Mouse (Mus musculus) stomach, embryonic 14.5 days (tissue): ENCODE results near the gene Pparg. TPM values are rescaled to one million over a fixed set of nuclear protein-coding genes. Genes with fewer than 3 reads are reported as not detected.

Experiments used
- ATAC-seq: fragments of 200-750 bp; cut with Nextera tagmentation; 2 replicates; pipeline ENCODE4 v1.8.0; 2017; ENCODE audit warnings: low read depth, moderate TSS enrichment; ENCODE audit not compliant: insufficient number of reproducible peaks, insufficient read depth, low FRiP score
- H3K27ac ChIP-seq: fragments of 300-500 bp; sonication (generic); 2 replicates; pipeline ENCODE4 v1.5.1; 2014; ENCODE audit warnings: mild to moderate bottlenecking, low read length, moderate library complexity, mixed read lengths
- H3K27me3 ChIP-seq: fragments of 300-500 bp; sonication (generic); 2 replicates; pipeline ENCODE4 v1.6.1; 2014; ENCODE audit warnings: low read length, control low read depth, mixed read lengths; ENCODE audit not compliant: control insufficient read depth, insufficient read depth
- H3K36me3 ChIP-seq: fragments of 300-500 bp; sonication (generic); 2 replicates; pipeline ENCODE4 v1.6.1; 2014; ENCODE audit warnings: mild to moderate bottlenecking, control low read depth, low read length, moderate library complexity, mixed read lengths; ENCODE audit not compliant: control insufficient read depth, insufficient read depth
- H3K4me1 ChIP-seq: fragments of 300-500 bp; sonication (generic); 2 replicates; pipeline ENCODE4 v1.6.1; 2014; ENCODE audit warnings: low read length, control low read depth, mixed read lengths; ENCODE audit not compliant: control insufficient read depth, insufficient read depth
- H3K4me2 ChIP-seq: fragments of 300-500 bp; sonication (generic); replicated peaks from 2 replicates; pipeline ENCODE4 v1.6.1; 2014; ENCODE audit warnings: low read depth, low read length, control low read depth
- H3K4me3 ChIP-seq: fragments of 300-500 bp; sonication (generic); 2 replicates; pipeline ENCODE4 v1.5.1; 2014; ENCODE audit warnings: low read depth, low read length, control low read depth
- H3K9ac ChIP-seq: fragments of 300-500 bp; sonication (generic); replicated peaks from 2 replicates; pipeline ENCODE4 v1.6.1; 2014; ENCODE audit warnings: low read depth, mild to moderate bottlenecking, control low read depth, low read length, moderate library complexity, mixed read lengths
- H3K9me3 ChIP-seq: fragments of 300-500 bp; sonication (generic); 2 replicates; pipeline ENCODE4 v1.6.1; 2016; ENCODE audit warnings: low read depth, low read length, control low read depth; ENCODE audit not compliant: control insufficient read depth
- WGBS: fragments of 180-500 bp; shearing (Covaris S2); extraction: QIAGEN DNeasy Blood & Tissue Kit; methylation state at CpG from one replicate; pipeline ENCODE4 v1.1.7; 2014; 5-methylcytosine and 5-hydroxymethylcytosine counted together
- polyA plus RNA-seq: library from polyadenylated mRNA; unstranded; fragments of >200 nt; fragmentation: Nextera tagmentation; extraction: Ambion mirVana; gene quantifications from 2 replicates; pipeline ENCODE4 v1.2.1, GENCODE M21; 2014

The Pparg gene
- polyA plus RNA-seq, 1 experiment from 2014 or later: 11.7 TPM

DNA sequence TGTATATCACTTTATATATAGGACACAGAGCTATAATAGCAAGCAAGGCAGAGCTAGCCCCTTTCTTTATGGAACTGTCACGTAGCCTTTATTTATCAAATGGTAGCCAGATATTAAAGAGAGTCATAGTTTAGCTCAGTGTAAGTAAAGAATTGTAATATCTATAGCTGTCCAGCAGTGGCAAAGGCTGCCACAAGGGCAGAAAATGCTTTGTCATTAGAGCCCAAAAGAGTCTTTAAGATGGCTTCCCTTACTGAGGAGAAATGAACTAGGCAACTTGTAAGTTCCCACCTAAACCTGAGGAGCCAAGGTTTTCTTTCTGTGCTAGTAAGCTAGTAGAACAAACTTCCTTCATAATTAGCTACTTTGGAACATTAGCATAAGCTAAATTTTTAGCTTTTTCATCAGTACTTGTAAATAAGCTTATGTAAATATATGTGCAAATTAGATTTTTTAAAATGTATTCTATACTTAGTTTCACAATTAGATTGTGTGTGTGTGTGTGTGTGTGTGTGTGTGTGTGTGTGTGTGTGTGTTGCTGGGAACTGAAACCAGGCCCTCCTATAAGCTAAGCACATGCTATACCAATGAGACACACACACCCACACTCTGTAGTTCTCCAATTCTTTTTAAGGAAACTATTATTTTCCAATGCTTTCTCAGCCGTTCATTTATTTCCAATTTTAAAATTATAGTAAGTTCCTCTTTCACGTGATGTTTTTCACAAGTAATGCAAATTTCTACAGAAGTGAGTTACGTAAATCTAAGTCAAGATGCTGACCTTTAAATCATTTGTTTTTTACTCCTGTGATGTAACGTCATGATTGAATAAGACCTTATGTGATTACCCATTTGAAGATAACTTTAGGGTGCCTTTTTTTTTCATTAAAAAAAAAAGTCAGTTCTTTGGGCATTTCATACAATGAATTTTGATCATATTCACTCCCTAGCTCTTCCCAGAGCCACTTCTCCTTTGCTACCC, 14.4 kb downstream of the Pparg start:
- H3K9ac ChIP-seq: no peak overlapping the region
- no peak for ATAC-seq
- H3K4me2 ChIP-seq: no peak overlapping the region
- WGBS: 87% methylated on average over 5 of the region's 5 CpGs
- H3K27ac ChIP-seq: no peak overlapping the region
- no peaks in the 10 kb centered on the region for H3K27me3 ChIP-seq
- no peaks in the 10 kb centered on the region for H3K9me3 ChIP-seq
- H3K4me1 ChIP-seq: no peaks in the 10 kb centered on the region
- no peaks in the 10 kb centered on the region for H3K36me3 ChIP-seq
- H3K4me3 ChIP-seq: no peak overlapping the region

DNA sequence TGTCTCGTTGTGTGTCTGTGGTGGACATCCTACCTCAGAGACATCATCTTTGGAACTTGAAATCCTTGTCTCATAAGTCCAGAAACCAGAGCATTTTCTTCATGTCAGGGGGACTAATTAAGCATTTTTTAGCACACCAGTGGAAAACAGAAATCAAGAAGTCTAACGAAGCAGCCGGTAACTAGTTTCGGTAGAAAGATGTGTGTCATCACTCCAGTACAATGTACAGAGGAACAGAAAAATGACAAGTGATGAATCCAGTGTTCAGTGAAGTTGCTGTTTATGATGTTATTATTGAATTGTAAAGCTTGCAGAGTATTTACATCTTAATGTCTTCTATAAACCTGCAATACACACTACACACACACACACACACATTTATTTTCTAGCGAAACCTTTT, 19.8 kb downstream of the Pparg start:
- 91% methylated on average over 5 of the region's 5 CpGs for WGBS
- H3K9ac ChIP-seq: no peak overlapping the region
- no peak for ATAC-seq

DNA sequence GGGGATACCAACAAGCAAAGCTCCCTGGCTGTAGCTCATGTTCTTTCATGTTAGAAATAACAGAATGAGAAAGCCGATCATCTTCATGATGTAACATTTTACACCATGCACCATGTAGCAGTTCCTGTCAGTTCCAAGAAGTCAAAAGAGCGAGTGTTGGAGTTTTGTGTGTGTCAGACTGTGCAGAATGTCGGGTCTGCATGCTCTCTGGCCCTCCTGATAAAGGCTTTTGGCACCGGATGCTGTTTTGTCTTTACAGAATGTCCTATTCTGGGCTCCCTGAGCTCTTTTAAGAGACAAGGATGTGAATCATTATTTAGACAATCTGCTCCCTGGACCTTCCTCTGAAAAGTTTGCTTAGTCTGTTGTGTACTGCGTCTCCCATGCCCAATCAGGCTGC, 22.0 kb downstream of the Pparg start:
- Histone ChIP-seq H3K4me3 (no peak overlapping the region), H3K27ac (no peak overlapping the region), H3K4me2 (no peak overlapping the region), H3K9ac (no peak overlapping the region), H3K9me3 (no peaks in the 10 kb centered on the region), H3K36me3 (no peaks in the 10 kb centered on the region), H3K4me1 (no peaks in the 10 kb centered on the region), H3K27me3 (no peaks in the 10 kb centered on the region)
- WGBS: 74% methylated on average over 5 of the region's 5 CpGs
- no peak for ATAC-seq

More for the DNA sequence above, 19.8 kb downstream of the Pparg start:
- Histone ChIP-seq H3K27ac (no peak overlapping the region), H3K4me2 (no peak overlapping the region), H3K4me3 (no peak overlapping the region), H3K4me1 (no peaks in the 10 kb centered on the region), H3K9me3 (no peaks in the 10 kb centered on the region), H3K36me3 (no peaks in the 10 kb centered on the region), H3K27me3 (no peaks in the 10 kb centered on the region)

DNA sequence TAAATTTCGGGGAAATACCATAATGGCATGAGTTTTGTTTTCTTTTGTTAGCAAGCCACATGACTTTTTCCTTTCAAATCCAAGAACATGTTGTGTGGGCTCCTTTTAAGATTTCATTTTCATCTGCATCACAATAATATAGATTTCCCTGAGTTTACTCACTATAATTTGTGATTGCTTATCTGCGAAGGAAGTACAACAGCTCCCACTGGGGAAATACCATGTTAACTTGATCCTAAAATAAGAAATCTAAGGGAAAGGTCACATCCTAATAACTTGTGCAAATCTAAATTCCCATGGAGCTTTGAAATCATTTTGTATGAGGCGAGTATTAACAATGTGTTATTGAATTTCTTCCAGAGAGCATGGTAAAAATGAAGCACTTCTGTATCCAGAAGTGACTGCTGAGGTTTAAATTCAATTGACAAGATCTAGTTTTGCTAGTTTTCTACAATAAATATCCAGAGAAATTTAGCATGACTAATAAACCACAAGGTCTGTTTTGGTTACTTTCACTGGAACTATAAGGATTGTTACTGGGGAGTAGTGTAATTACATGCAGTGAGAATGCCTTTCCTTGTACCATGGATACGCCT, 29.3 kb downstream of the Pparg start:
- 80% methylated on average over 4 of the region's 4 CpGs for WGBS
- H3K9ac ChIP-seq: no peak overlapping the region
- H3K36me3 ChIP-seq: no peaks in the 10 kb centered on the region
- H3K4me2 ChIP-seq: no peak overlapping the region
- H3K27ac ChIP-seq: no peak overlapping the region
- H3K4me3 ChIP-seq: no peak overlapping the region
- H3K9me3 ChIP-seq: no peaks in the 10 kb centered on the region
- no peaks in the 10 kb centered on the region for H3K4me1 ChIP-seq
- no peaks in the 10 kb centered on the region for H3K27me3 ChIP-seq
- ATAC-seq: no peak

DNA sequence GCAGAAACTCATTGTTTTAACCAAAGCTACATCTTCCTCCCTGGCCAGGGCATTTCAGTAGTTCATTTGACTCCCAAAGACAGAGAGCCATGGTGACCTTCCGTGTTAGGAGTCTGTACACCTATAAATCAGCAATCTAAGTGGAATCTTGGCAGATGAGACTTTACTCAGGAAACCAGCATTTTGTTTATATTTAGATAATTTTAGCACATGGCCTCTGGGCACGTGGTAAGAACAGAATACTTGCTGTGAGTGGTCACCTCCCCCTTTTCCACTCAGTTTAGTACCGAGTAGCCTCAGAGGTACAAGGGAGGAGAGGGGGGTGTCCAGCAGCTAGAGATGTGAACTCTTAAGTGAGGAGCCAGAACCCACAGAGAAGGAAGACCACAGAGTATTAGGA, 36.2 kb downstream of the Pparg start:
- Histone ChIP-seq H3K4me1 (no peaks in the 10 kb centered on the region), H3K4me3 (no peak overlapping the region), H3K9me3 (no peaks in the 10 kb centered on the region), H3K9ac (no peak overlapping the region), H3K36me3 (no peaks in the 10 kb centered on the region), H3K4me2 (no peak overlapping the region), H3K27me3 (no peaks in the 10 kb centered on the region), H3K27ac (no peak overlapping the region)
- no peak for ATAC-seq
- 25% methylated on average over 3 of the region's 3 CpGs for WGBS

DNA sequence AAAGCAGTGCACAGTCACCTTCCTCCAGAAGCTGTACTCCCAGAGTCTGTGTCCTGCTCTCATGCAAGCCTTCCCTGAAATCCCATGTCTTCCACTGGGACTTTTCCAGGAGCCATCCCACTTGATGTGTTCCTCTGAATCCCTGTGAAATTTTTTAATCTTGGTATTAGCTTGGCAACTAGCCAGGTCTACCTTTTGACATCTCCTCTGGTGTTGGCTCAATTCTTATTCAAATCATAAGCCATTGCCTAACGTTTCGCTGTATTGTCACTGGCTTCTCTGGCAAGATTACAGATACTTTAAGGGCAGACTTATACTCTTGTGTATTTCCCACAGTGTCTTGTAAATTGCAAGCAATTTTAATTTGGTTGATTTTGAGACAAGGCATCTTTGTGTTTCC, 43.6 kb downstream of the Pparg start:
- 72% methylated on average over 2 of the region's 2 CpGs for WGBS
- H3K9ac ChIP-seq: no peak overlapping the region
- no peak overlapping the region for H3K4me2 ChIP-seq
- no peaks in the 10 kb centered on the region for H3K27me3 ChIP-seq
- H3K4me1 ChIP-seq: no peaks in the 10 kb centered on the region
- H3K4me3 ChIP-seq: no peak overlapping the region
- no peak for ATAC-seq
- H3K36me3 ChIP-seq: no peaks in the 10 kb centered on the region
- H3K27ac ChIP-seq: no peak overlapping the region
- H3K9me3 ChIP-seq: no peaks in the 10 kb centered on the region

DNA sequence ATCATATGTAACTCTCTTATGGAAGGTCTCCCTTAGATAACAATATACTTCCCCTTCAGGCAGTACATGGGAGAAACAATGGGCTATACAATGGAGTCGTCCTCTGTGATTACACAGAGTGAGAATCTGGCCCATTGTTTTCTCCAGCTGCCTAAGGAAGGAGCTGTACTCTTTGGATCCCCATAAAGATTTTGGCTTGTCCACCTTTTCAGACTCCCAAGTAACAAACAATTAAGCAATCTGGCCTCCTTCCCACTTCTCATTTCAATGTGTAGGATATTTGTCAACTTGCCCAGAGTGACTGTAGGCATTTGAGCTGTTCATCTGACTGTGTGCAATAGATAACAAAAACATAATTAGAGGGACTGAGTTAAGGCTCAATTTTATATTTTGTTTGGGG, 50.7 kb downstream of the Pparg start:
- WGBS: 55% methylated on average over 1 of the region's 1 CpGs
- Histone ChIP-seq H3K4me1 (no peaks in the 10 kb centered on the region), H3K36me3 (no peaks in the 10 kb centered on the region), H3K4me2 (no peak overlapping the region), H3K4me3 (no peak overlapping the region), H3K27ac (no peak overlapping the region), H3K9me3 (no peaks in the 10 kb centered on the region), H3K9ac (no peak overlapping the region), H3K27me3 (no peaks in the 10 kb centered on the region)
- no peak for ATAC-seq

DNA sequence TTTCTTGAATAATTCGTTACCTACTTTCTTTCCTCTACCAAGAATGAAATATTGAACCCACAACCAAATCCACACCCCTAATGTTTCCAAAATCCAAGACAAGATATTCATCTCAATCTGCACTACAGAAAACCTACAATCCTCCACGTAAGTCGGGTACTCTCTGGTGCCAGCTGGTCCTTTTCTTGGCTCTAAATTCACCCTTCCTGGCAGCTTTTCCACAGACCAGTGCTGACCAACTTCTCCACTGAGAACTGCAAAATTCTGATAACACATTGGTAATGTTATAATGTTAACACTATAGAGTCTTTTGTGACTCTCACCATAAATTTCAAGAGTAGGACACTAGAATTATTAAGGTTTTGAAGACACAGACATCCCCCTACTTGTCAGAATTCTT, 57.4 kb downstream of the Pparg start:
- 84% methylated on average over 3 of the region's 3 CpGs for WGBS
- H3K9me3 ChIP-seq: no peaks in the 10 kb centered on the region
- no peaks in the 10 kb centered on the region for H3K4me1 ChIP-seq
- H3K36me3 ChIP-seq: no peaks in the 10 kb centered on the region
- no peak overlapping the region for H3K27ac ChIP-seq
- H3K4me3 ChIP-seq: no peak overlapping the region
- H3K27me3 ChIP-seq: no peaks in the 10 kb centered on the region
- no peak overlapping the region for H3K4me2 ChIP-seq
- no peak overlapping the region for H3K9ac ChIP-seq
- no peak for ATAC-seq
